ENCODE assay signal across 11 mouse cellular contexts in the genomic region with DNA sequence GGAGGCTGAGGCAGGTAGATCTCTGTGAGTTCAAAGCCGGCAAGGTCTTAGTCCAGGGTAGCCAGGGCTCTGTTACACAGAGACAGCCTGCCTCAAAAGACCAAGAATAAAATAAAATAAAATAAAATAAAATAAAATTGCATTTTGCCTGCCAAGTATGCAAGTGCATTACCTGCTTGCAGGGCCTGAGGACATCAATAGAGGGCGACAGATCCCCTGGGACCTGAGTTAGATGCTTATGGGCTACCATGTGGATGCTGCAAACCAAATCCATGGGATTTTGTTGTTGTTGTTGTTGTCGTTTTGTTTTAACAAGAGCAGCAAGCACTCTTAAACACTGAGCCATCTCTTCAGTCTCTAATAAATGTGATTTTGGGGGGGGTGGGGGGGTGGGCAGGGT. TPM values are rescaled to one million over a fixed set of nuclear protein-coding genes. Genes with fewer than 3 reads are reported as not detected.
DNase-seq lines count a peak whose midpoint lies in the region; ATAC-seq and TF ChIP-seq lines count a peak whose summit lies in the region.
"Had no signal": no experiment of that assay in that cellular context is flagged by ENCODE, and none has a peak within 500 bp of the region (broad histone marks: within the 10 kb centered on the region; RNA-seq: fewer than 3 reads in every experiment).

No protein-coding gene starts in this region.

- ATAC-seq in lung, postnatal 0 days: no peak
- ATAC-seq in megakaryocyte progenitor cell, adult 5-6 weeks (replicated peaks; ENCODE audit: poor library complexity): no peak

- 48% methylated on average over 3 of the region's 3 CpGs for WGBS in heart, adult 2 months
- WGBS in lung, postnatal 0 days: 36% methylated on average over 3 of the region's 3 CpGs

- H3K4me2 ChIP-seq in lung, postnatal 0 days (replicated peaks; ENCODE audit: low read depth, low read length): no peak overlapping the region
- H3K4me2 ChIP-seq: heart, embryonic 12.5 days; limb, embryonic 13.5 days had no signal

- H3K9me3 ChIP-seq in lung, postnatal 0 days (ENCODE audit: low read length): no peaks in the 10 kb centered on the region
- no peaks in the 10 kb centered on the region for H3K9me3 ChIP-seq in E14TG2a.4 (ENCODE audit: low read length)
- H3K9me3 ChIP-seq: heart, embryonic 12.5 days; limb, embryonic 13.5 days had no signal

- H3K4me3 ChIP-seq in heart, adult 2 months: no peak overlapping the region
- H3K4me3 ChIP-seq in lung, postnatal 0 days (ENCODE audit: low read depth, low read length): no peak overlapping the region
- no peak overlapping the region for H3K4me3 ChIP-seq in E14TG2a.4 (replicated peaks; ENCODE audit: low read length)
- H3K4me3 ChIP-seq: heart, embryonic 12.5 days; limb, embryonic 13.5 days had no signal

- peaks cover 7% of the 10 kb centered on the region for H3K4me1 ChIP-seq in heart, adult 2 months (ENCODE audit: control insufficient read depth, insufficient read depth, low read length)
- peaks cover 15% of the 10 kb centered on the region; the same call in 1 of the 2 replicates for H3K4me1 ChIP-seq in lung, postnatal 0 days (ENCODE audit: insufficient read depth, low read depth, low read length)
- peaks cover 28% of the 10 kb centered on the region for H3K4me1 ChIP-seq in E14TG2a.4 (replicated peaks; ENCODE audit: low read depth, low read length)

- H3K79me2 ChIP-seq in heart, adult 2 months (replicated peaks; ENCODE audit: control insufficient read depth, insufficient read depth, low read length): no peaks in the 10 kb centered on the region

- no peaks in the 10 kb centered on the region for H3K27me3 ChIP-seq in heart, adult 2 months (ENCODE audit: control insufficient read depth, insufficient read depth, low read length)
- H3K27me3 ChIP-seq in lung, postnatal 0 days (replicated peaks; ENCODE audit: insufficient read depth, low read length): peaks cover 13% of the 10 kb centered on the region; the same call in 1 of the 2 replicates
- H3K27me3 ChIP-seq in E14TG2a.4 (ENCODE audit: insufficient read depth, low read length): peaks cover 25% of the 10 kb centered on the region

- no peak for TF ChIP-seq EP300 in heart, adult 2 months (IDR thresholded peaks at IDR 0.05; ENCODE audit: insufficient read depth, low read depth, low read length)
- TF ChIP-seq EP300 in lung, postnatal 0 days (IDR thresholded peaks at IDR 0.05): no peak

- H3K36me3 ChIP-seq in heart, adult 2 months (ENCODE audit: control insufficient read depth, insufficient read depth, low read length): no peaks in the 10 kb centered on the region
- H3K36me3 ChIP-seq in lung, postnatal 0 days (ENCODE audit: insufficient read depth, low read length): no peaks in the 10 kb centered on the region
- H3K36me3 ChIP-seq in E14TG2a.4 (ENCODE audit: insufficient read depth, low read length): no peaks in the 10 kb centered on the region
- H3K36me3 ChIP-seq: heart, embryonic 12.5 days; limb, embryonic 13.5 days had no signal

- TF ChIP-seq CTCF in heart, adult 2 months (IDR thresholded peaks at IDR 0.05): peak; percentile 54
- peak; percentile 43 for TF ChIP-seq CTCF in lung, postnatal 0 days (IDR thresholded peaks at IDR 0.05)
- TF ChIP-seq CTCF in E14TG2a.4 (conservative IDR thresholded peaks at IDR 0.05; ENCODE audit: low read length): peak; percentile 81

- intact Hi-C loops in heart, adult 2 months (cut with DNase I): loop anchor here (5.0 kb wide), 1 partner anchor 270 kb away; no protein-coding TSS in a partner anchor

- DNase-seq in heart, adult 2 months: no peak
- no peak for DNase-seq in heart, adult 11 months
- DNase-seq in lung, postnatal 0 days (ENCODE audit: low spot score): no peak
- DNase-seq in lung, postnatal 4 days: no peak
- DNase-seq in retina, embryonic 14.5 days (ENCODE audit: low spot score): peak; percentile 23
- DNase-seq in frontal cortex, adult 2 months (ENCODE audit: extremely low spot score in 1 of 2, low spot score in 1 of 2): no peak

- H3K27ac ChIP-seq in heart, adult 2 months: no peak overlapping the region
- H3K27ac ChIP-seq in lung, postnatal 0 days (ENCODE audit: low read length): no peak overlapping the region
- H3K27ac ChIP-seq: limb, embryonic 13.5 days had no signal

- H3K9ac ChIP-seq in heart, adult 2 months (ENCODE audit: low read depth, low read length): no peak overlapping the region
- H3K9ac ChIP-seq in lung, postnatal 0 days (replicated peaks; ENCODE audit: low read depth): no peak overlapping the region
- H3K9ac ChIP-seq: heart, embryonic 12.5 days; limb, embryonic 13.5 days had no signal

- no peak for TF ChIP-seq POLR2A in heart, adult 2 months (IDR thresholded peaks at IDR 0.05; ENCODE audit: insufficient read depth, low read depth, low read length)

RNA-seq across cellular contexts. Expression of a gene that starts 3.3 kb away (rescaled TPM):
- total RNA-seq in heart, adult 2 months (2021): 10 to 100 TPM; 16.7 to 22.6 TPM
- polyA plus RNA-seq in heart, adult 2 months (2012; rRNA removed): 64.2 and 66.2 TPM in 2 replicates
- polyA plus RNA-seq in lung, postnatal 0 days (2015; fragmentation: Nextera tagmentation; extraction: Ambion mirVana): 1.00 and 1.1 TPM in 2 replicates
- 0.32 TPM in 1 of 2 replicates, not detected in the other for total RNA-seq in megakaryocyte progenitor cell, adult 5-6 weeks (2015)
- not detected in 2 replicates for total RNA-seq in megakaryocyte progenitor cell, adult 5-6 weeks (2017)
- 20.1 and 20.6 TPM in 2 replicates for polyA plus RNA-seq in frontal cortex, adult 2 months (2012; rRNA removed)
- total RNA-seq: common myeloid progenitor, adult 5-6 weeks had no signal

RNA-seq across cellular contexts. Expression of a gene that starts 10.5 kb away (rescaled TPM):
- total RNA-seq in heart, adult 2 months (2021): 100 to 1,000 TPM; 397 to 444 TPM
- 360 and 540 TPM in 2 replicates for polyA plus RNA-seq in heart, adult 2 months (2012; rRNA removed)
- 758 and 815 TPM in 2 replicates for polyA plus RNA-seq in lung, postnatal 0 days (2015; fragmentation: Nextera tagmentation; extraction: Ambion mirVana)
- 1,355 and 1,412 TPM in 2 replicates for total RNA-seq in megakaryocyte progenitor cell, adult 5-6 weeks (2015)
- 1,221 and 1,257 TPM in 2 replicates for total RNA-seq in megakaryocyte progenitor cell, adult 5-6 weeks (2017)
- 630 and 714 TPM in 2 replicates for polyA plus RNA-seq in frontal cortex, adult 2 months (2012; rRNA removed)

RNA-seq across cellular contexts. Expression of a gene that starts 15.7 kb away (rescaled TPM):
- total RNA-seq in heart, adult 2 months (2021): 100 to 1,000 TPM; 363 to 456 TPM
- polyA plus RNA-seq in heart, adult 2 months (2012; rRNA removed): 516 and 737 TPM in 2 replicates
- 3.7 and 4.3 TPM in 2 replicates for polyA plus RNA-seq in lung, postnatal 0 days (2015; fragmentation: Nextera tagmentation; extraction: Ambion mirVana)
- total RNA-seq in megakaryocyte progenitor cell, adult 5-6 weeks (2015): 0.22 TPM in 1 of 2 replicates, not detected in the other
- not detected in 2 replicates for total RNA-seq in megakaryocyte progenitor cell, adult 5-6 weeks (2017)
- polyA plus RNA-seq in frontal cortex, adult 2 months (2012; rRNA removed): 1.4 and 2.1 TPM in 2 replicates

RNA-seq across cellular contexts. Expression of a gene that starts 18.6 kb away (rescaled TPM):
- 10 to 100 TPM; 27.2 to 28.4 TPM for total RNA-seq in heart, adult 2 months (2021)
- polyA plus RNA-seq in heart, adult 2 months (2012; rRNA removed): 53.9 and 63.9 TPM in 2 replicates
- polyA plus RNA-seq in lung, postnatal 0 days (2015; fragmentation: Nextera tagmentation; extraction: Ambion mirVana): 53.0 and 59.1 TPM in 2 replicates
- 106 and 114 TPM in 2 replicates for total RNA-seq in megakaryocyte progenitor cell, adult 5-6 weeks (2015)
- 46.2 and 56.3 TPM in 2 replicates for total RNA-seq in megakaryocyte progenitor cell, adult 5-6 weeks (2017)
- 64.6 and 69.0 TPM in 2 replicates for polyA plus RNA-seq in frontal cortex, adult 2 months (2012; rRNA removed)

RNA-seq across cellular contexts. Expression of a gene that starts 31.4 kb away (rescaled TPM):
- 10 to 100 TPM; 42.6 to 47.1 TPM for total RNA-seq in heart, adult 2 months (2021)
- 31.5 and 54.1 TPM in 2 replicates for polyA plus RNA-seq in heart, adult 2 months (2012; rRNA removed)
- 3.8 and 3.9 TPM in 2 replicates for polyA plus RNA-seq in lung, postnatal 0 days (2015; fragmentation: Nextera tagmentation; extraction: Ambion mirVana)
- 9.5 and 11.0 TPM in 2 replicates for total RNA-seq in megakaryocyte progenitor cell, adult 5-6 weeks (2015)
- 20.2 and 21.6 TPM in 2 replicates for total RNA-seq in megakaryocyte progenitor cell, adult 5-6 weeks (2017)
- 98.0 and 101 TPM in 2 replicates for polyA plus RNA-seq in frontal cortex, adult 2 months (2012; rRNA removed)

Comparison
In these comparisons a context has a peak if more than half of its experiments do, and no peak if none do; other contexts are left out.
1. RNA of a gene that starts 3.3 kb away (polyA plus RNA-seq): 64.2 to 66.2 TPM in heart, adult 2 months and 20.1 to 20.6 TPM in frontal cortex, adult 2 months; 1.00 to 1.1 TPM in lung, postnatal 0 days; every median in the first group is over 10 times any median in the second.
2. RNA of a gene that starts 15.7 kb away (polyA plus RNA-seq): 516 to 737 TPM in heart, adult 2 months; 3.7 to 4.3 TPM in lung, postnatal 0 days and 1.4 to 2.1 TPM in frontal cortex, adult 2 months; every median in the first group is over 10 times any median in the second.
3. Peak in every context shown above with its lines, with median percentiles within 50 percentile points of each other: CTCF ChIP-seq.